Mouse (Mus musculus): Measurements from ENCODE around the gene Fam161b. TPM values are rescaled to one million over a fixed set of nuclear protein-coding genes. Genes with fewer than 3 reads are reported as not detected.

The Fam161b gene
- total RNA-seq, 1 experiment: 2.9 TPM

- peaks cover 0 to 5% of the 10 kb centered on the region in 2 experiments; a peak in 1 of 4 replicates for H3K4me1 ChIP-seq (ENCODE audit: control insufficient read depth in 2 of 2, insufficient read depth in 2 of 2, low read length in 2 of 2, poor library complexity in 1 of 2)
- H3K27ac ChIP-seq (ENCODE audit: insufficient read depth, low read depth, low read length, poor library complexity, severe bottlenecking): no peak overlapping the region
- no peak overlapping the region for H3K9ac ChIP-seq (ENCODE audit: insufficient read depth, low read depth, low read length, poor library complexity, severe bottlenecking)
- no peak for DNase-seq (ENCODE audit: low read depth, low spot score)
- in situ Hi-C loops (cut with MboI; ENCODE audit: low sequenced_read_pairs in 2 of 2, unreplicated experiment in 2 of 2): no loop called here
- TF ChIP-seq MAFK (IDR thresholded peaks at IDR 0.05; ENCODE audit: insufficient read depth, low read depth, low read length) (no peak), CHD2 (IDR thresholded peaks at IDR 0.05; ENCODE audit: low read depth, low read length) (no peak), ZNF384 (IDR thresholded peaks at IDR 0.05; ENCODE audit: low read depth, low read length) (no peak), HCFC1 (IDR thresholded peaks at IDR 0.05; ENCODE audit: borderline replicate concordance, insufficient read depth, low read length) (no peak), ZC3H11A (IDR thresholded peaks at IDR 0.05; ENCODE audit: borderline replicate concordance, low read depth, low read length) (no peak)
- H3K4me3 ChIP-seq (ENCODE audit: insufficient read depth in 1 of 2, low read depth in 1 of 2, low read length in 2 of 2, poor library complexity in 1 of 2, severe bottlenecking in 1 of 2): no peak overlapping the region
- H3K36me3 ChIP-seq (ENCODE audit: control insufficient read depth, insufficient read depth, low read length, poor library complexity, severe bottlenecking): peaks cover 3% of the 10 kb centered on the region; the same call in 1 of the 2 replicates
- H3K9me3 ChIP-seq (ENCODE audit: control insufficient read depth, insufficient read depth, low read depth, low read length): no peaks in the 10 kb centered on the region
Measured at GRCm38 (mm10) chr12:84311306-84311705, 50.3 kb downstream of the Fam161b start.

- no peaks in the 10 kb centered on the region for H3K9me3 ChIP-seq (ENCODE audit: control insufficient read depth, insufficient read depth, low read depth, low read length)
- no peak for TF ChIP-seq CHD2 (IDR thresholded peaks at IDR 0.05; ENCODE audit: low read depth, low read length)
- no peak for TF ChIP-seq HCFC1 (IDR thresholded peaks at IDR 0.05; ENCODE audit: borderline replicate concordance, insufficient read depth, low read length)
- no peak for TF ChIP-seq ZNF384 (IDR thresholded peaks at IDR 0.05; ENCODE audit: low read depth, low read length)
- TF ChIP-seq ZC3H11A (IDR thresholded peaks at IDR 0.05; ENCODE audit: borderline replicate concordance, low read depth, low read length): no peak
- no peak for TF ChIP-seq MAFK (IDR thresholded peaks at IDR 0.05; ENCODE audit: insufficient read depth, low read depth, low read length)
- H3K36me3 ChIP-seq (ENCODE audit: control insufficient read depth, insufficient read depth, low read length, poor library complexity, severe bottlenecking): peaks cover 3% of the 10 kb centered on the region
- H3K9ac ChIP-seq (ENCODE audit: insufficient read depth, low read depth, low read length, poor library complexity, severe bottlenecking): no peak overlapping the region
- in situ Hi-C loops (cut with MboI; ENCODE audit: low sequenced_read_pairs in 2 of 2, unreplicated experiment in 2 of 2): no loop called here
- H3K4me1 ChIP-seq (ENCODE audit: control insufficient read depth in 2 of 2, insufficient read depth in 2 of 2, low read length in 2 of 2, poor library complexity in 1 of 2): peaks cover 0 to 2% of the 10 kb centered on the region in 2 experiments; a peak in 1 of 4 replicates
- DNase-seq (ENCODE audit: low read depth, low spot score): no peak
- no peak overlapping the region for H3K27ac ChIP-seq (ENCODE audit: insufficient read depth, low read depth, low read length, poor library complexity, severe bottlenecking)
- H3K4me3 ChIP-seq (ENCODE audit: insufficient read depth in 1 of 2, low read depth in 1 of 2, low read length in 2 of 2, poor library complexity in 1 of 2, severe bottlenecking in 1 of 2): no peak overlapping the region
Measured at GRCm38 (mm10) chr12:84304554-84304953, 57.1 kb downstream of the Fam161b start.

DNA sequence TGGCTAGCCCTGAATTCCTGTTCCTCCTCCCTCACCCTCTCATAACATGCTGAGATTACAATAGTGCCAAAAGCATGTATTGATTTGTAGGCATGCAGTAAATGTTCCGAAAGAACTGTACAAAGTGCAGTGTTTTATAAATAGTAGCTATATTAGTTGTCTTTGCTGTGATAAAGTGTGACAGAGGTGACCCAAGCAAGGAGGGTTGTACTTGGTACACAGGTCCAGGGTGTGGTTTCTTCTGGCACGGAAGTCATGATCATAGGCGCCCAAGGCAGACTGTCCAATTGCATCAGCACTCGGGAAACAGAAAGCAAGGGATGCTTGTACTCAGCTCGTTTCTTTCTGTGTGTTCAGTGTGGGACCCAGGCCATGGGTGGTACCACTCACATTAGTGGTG, 57.5 kb downstream of the Fam161b start:
- no peak overlapping the region for H3K27ac ChIP-seq (ENCODE audit: insufficient read depth, low read depth, low read length, poor library complexity, severe bottlenecking)
- H3K4me1 ChIP-seq (ENCODE audit: control insufficient read depth in 2 of 2, insufficient read depth in 2 of 2, low read length in 2 of 2, poor library complexity in 1 of 2): peaks cover 0 to 2% of the 10 kb centered on the region in 2 experiments; a peak in 1 of 4 replicates
- no peak overlapping the region for H3K9ac ChIP-seq (ENCODE audit: insufficient read depth, low read depth, low read length, poor library complexity, severe bottlenecking)
- TF ChIP-seq ZNF384 (IDR thresholded peaks at IDR 0.05; ENCODE audit: low read depth, low read length) (no peak), CHD2 (IDR thresholded peaks at IDR 0.05; ENCODE audit: low read depth, low read length) (no peak), MAFK (IDR thresholded peaks at IDR 0.05; ENCODE audit: insufficient read depth, low read depth, low read length) (no peak), ZC3H11A (IDR thresholded peaks at IDR 0.05; ENCODE audit: borderline replicate concordance, low read depth, low read length) (no peak), HCFC1 (IDR thresholded peaks at IDR 0.05; ENCODE audit: borderline replicate concordance, insufficient read depth, low read length) (no peak)
- H3K36me3 ChIP-seq (ENCODE audit: control insufficient read depth, insufficient read depth, low read length, poor library complexity, severe bottlenecking): peaks cover 3% of the 10 kb centered on the region
- in situ Hi-C loops (cut with MboI; ENCODE audit: low sequenced_read_pairs in 2 of 2, unreplicated experiment in 2 of 2): no loop called here
- no peak for DNase-seq (ENCODE audit: low read depth, low spot score)
- H3K9me3 ChIP-seq (ENCODE audit: control insufficient read depth, insufficient read depth, low read depth, low read length): no peaks in the 10 kb centered on the region
- no peak overlapping the region for H3K4me3 ChIP-seq (ENCODE audit: insufficient read depth in 1 of 2, low read depth in 1 of 2, low read length in 2 of 2, poor library complexity in 1 of 2, severe bottlenecking in 1 of 2)

- Histone ChIP-seq H3K36me3 (ENCODE audit: control insufficient read depth, insufficient read depth, low read length, poor library complexity, severe bottlenecking) (no peaks in the 10 kb centered on the region; the same call in none of the 2 replicates), H3K9ac (ENCODE audit: insufficient read depth, low read depth, low read length, poor library complexity, severe bottlenecking) (no peak overlapping the region), H3K4me1 (ENCODE audit: control insufficient read depth in 2 of 2, insufficient read depth in 2 of 2, low read length in 2 of 2, poor library complexity in 1 of 2) (no peaks in the 10 kb centered on the region), H3K27ac (ENCODE audit: insufficient read depth, low read depth, low read length, poor library complexity, severe bottlenecking) (no peak overlapping the region), H3K4me3 (ENCODE audit: insufficient read depth in 1 of 2, low read depth in 1 of 2, low read length in 2 of 2, poor library complexity in 1 of 2, severe bottlenecking in 1 of 2) (no peak overlapping the region), H3K9me3 (ENCODE audit: control insufficient read depth, insufficient read depth, low read depth, low read length) (no peaks in the 10 kb centered on the region)
- DNase-seq (ENCODE audit: low read depth, low spot score): no peak
- in situ Hi-C loops (cut with MboI; ENCODE audit: low sequenced_read_pairs in 2 of 2, unreplicated experiment in 2 of 2): no loop called here
- TF ChIP-seq HCFC1 (IDR thresholded peaks at IDR 0.05; ENCODE audit: borderline replicate concordance, insufficient read depth, low read length) (no peak), ZC3H11A (IDR thresholded peaks at IDR 0.05; ENCODE audit: borderline replicate concordance, low read depth, low read length) (no peak), CHD2 (IDR thresholded peaks at IDR 0.05; ENCODE audit: low read depth, low read length) (no peak), MAFK (IDR thresholded peaks at IDR 0.05; ENCODE audit: insufficient read depth, low read depth, low read length) (no peak), ZNF384 (IDR thresholded peaks at IDR 0.05; ENCODE audit: low read depth, low read length) (no peak)
Measured at GRCm38 (mm10) chr12:84299265-84299664, 62.4 kb downstream of the Fam161b start.

All from ES-E14 (cell line).